Mouse (Mus musculus): ENCODE measurements at regions not wholly inside any gene's neighbourhood (a gene's known extent, or its start where the extent isn't known, plus 50 kb on each side); places are given as distances from the start of the nearest gene placed in this dataset.
"Not testable (repeated sequence)": the region's sequence is repeated elsewhere in the genome, so short reads cannot be mapped to it uniquely, and the experiment has no call there.

GRCm38 (mm10) chrX:70606349-70606748, 129.4 kb upstream of the Tmem185a start:
- DNase-seq, result no peak
- intact Hi-C loops (cut with DNase I), result no loop called here

GRCm38 (mm10) chrX:70582344-70582743, 105.4 kb upstream of the Tmem185a start:
- intact Hi-C loops (cut with DNase I), result loop anchor here (1.0 to 10.0 kb wide), 4 partner anchors 312 to 800 kb away; partner anchors contain the start of gene Mamld1
- DNase-seq, result peak; percentile 32 to 37

GRCm38 (mm10) chrX:70580171-70580570, 103.2 kb upstream of the Tmem185a start:
- DNase-seq, result no peak

GRCm38 (mm10) chrX:70574243-70574642, 97.3 kb upstream of the Tmem185a start:
- intact Hi-C loops (cut with DNase I); DNase-seq: not testable (repeated sequence)

More at GRCm38 (mm10) chrX:70580171-70580570, 103.2 kb upstream of the Tmem185a start:
- intact Hi-C loops (cut with DNase I), result loop anchor here (5.0 to 10.0 kb wide), 2 partner anchors 315 to 472 kb away; partner anchors contain the start of gene Mamld1

- intact Hi-C loops (cut with DNase I); DNase-seq: not testable (repeated sequence)
Measured at GRCm38 (mm10) chrX:70570586-70570985, 93.6 kb upstream of the Tmem185a start.

- DNase-seq, result not testable (repeated sequence)
- intact Hi-C loops (cut with DNase I), result loop anchor here (5.0 kb wide), 1 partner anchor 192 kb away; no protein-coding TSS in a partner anchor
Measured at GRCm38 (mm10) chrX:70569339-70569979, 92.5 kb upstream of the Tmem185a start.

Data from heart, postnatal 10 days (tissue).